8 mouse cellular contexts compared by ENCODE assay signal in the genomic region with DNA sequence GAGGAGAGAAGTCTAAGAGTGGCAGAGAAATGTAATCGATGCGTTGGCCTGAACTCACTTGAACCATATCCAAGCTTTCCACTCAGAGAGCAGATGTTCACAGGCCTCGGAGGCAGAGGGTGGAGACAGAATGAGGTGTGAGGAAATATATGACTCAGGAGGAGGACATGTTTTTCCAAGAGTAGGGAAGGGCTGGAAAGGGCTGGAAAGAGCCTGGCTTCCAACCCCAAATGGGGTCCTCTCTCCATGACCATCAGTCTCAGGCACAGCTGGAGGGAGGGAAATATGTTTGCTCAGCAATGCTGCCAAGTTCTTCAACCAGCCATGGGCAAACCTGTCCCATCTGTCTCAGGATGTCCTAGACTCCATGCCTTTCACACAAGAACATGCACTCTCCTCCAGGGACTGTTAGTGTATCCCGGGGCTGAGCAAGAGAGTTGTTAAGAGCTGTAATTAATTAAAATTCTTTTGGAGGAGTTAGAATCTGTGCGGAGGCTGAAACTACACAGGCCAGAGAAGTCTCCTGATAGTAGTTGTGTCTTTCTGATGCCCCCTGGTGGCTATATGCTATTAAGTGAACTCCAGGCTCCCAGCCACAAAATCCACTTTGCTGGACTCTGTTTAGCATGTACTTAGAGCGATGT. TPM values are rescaled to one million over a fixed set of nuclear protein-coding genes. Genes with fewer than 3 reads are reported as not detected.
DNase-seq lines count a peak whose midpoint lies in the region; ATAC-seq and TF ChIP-seq lines count a peak whose summit lies in the region.

No protein-coding gene starts in this region.

- no peaks in the 10 kb centered on the region for H3K27me3 ChIP-seq in forebrain, embryonic 15.5 days
- no peaks in the 10 kb centered on the region for H3K27me3 ChIP-seq in liver, embryonic 15.5 days
- H3K27me3 ChIP-seq in neural tube, embryonic 12.5 days (replicated peaks): no peaks in the 10 kb centered on the region

- intact Hi-C loops in heart, postnatal 25 days (cut with DNase I): loop anchor here (1.0 to 5.0 kb wide), 2 partner anchors 49 to 70 kb away; a partner anchor contains a TSS

- H3K4me2 ChIP-seq in forebrain, embryonic 15.5 days (replicated peaks): no peak overlapping the region
- H3K4me2 ChIP-seq in liver, embryonic 15.5 days: no peak overlapping the region
- no peak overlapping the region for H3K4me2 ChIP-seq in neural tube, embryonic 12.5 days (replicated peaks)

- no peaks in the 10 kb centered on the region for H3K36me3 ChIP-seq in ES-E14 (ENCODE audit: control insufficient read depth, insufficient read depth, low read length, poor library complexity, severe bottlenecking)
- no peaks in the 10 kb centered on the region for H3K36me3 ChIP-seq in forebrain, embryonic 15.5 days
- H3K36me3 ChIP-seq in liver, embryonic 15.5 days (replicated peaks): no peaks in the 10 kb centered on the region
- no peaks in the 10 kb centered on the region for H3K36me3 ChIP-seq in neural tube, embryonic 12.5 days

- DNase-seq in ES-E14 (ENCODE audit: low read depth, low spot score): peak; percentile 54
- peak; percentile 46 to 50 for DNase-seq in cerebellum, adult 18-20 months
- peak; percentile 23 for DNase-seq in heart, postnatal 25 days (ENCODE audit: low spot score)
- DNase-seq in kidney, postnatal 4 days: peak; percentile 58 to 74
- peak; percentile 59 for DNase-seq in testis, postnatal 10 days (ENCODE audit: low spot score)

- 27% methylated on average over 6 of the region's 6 CpGs for WGBS in forebrain, embryonic 15.5 days
- WGBS in liver, embryonic 15.5 days (ENCODE audit: insufficient replicate concordance): 46% methylated on average over 6 of the region's 6 CpGs
- 45% methylated on average over 6 of the region's 6 CpGs for WGBS in neural tube, embryonic 12.5 days

- H3K9ac ChIP-seq in ES-E14 (ENCODE audit: insufficient read depth, low read depth, low read length, poor library complexity, severe bottlenecking): no peak overlapping the region
- no peak overlapping the region for H3K9ac ChIP-seq in forebrain, embryonic 15.5 days (replicated peaks)
- no peak overlapping the region for H3K9ac ChIP-seq in liver, embryonic 15.5 days
- no peak overlapping the region for H3K9ac ChIP-seq in neural tube, embryonic 12.5 days

- no peak overlapping the region for H3K27ac ChIP-seq in ES-E14 (ENCODE audit: insufficient read depth, low read depth, low read length, poor library complexity, severe bottlenecking)
- H3K27ac ChIP-seq in forebrain, embryonic 15.5 days (replicated peaks): no peak overlapping the region
- no peak overlapping the region for H3K27ac ChIP-seq in liver, embryonic 15.5 days (replicated peaks)
- H3K27ac ChIP-seq in neural tube, embryonic 12.5 days: no peak overlapping the region

- H3K4me3 ChIP-seq in ES-E14 (ENCODE audit: insufficient read depth in 1 of 2, low read depth in 1 of 2, low read length in 2 of 2, poor library complexity in 1 of 2, severe bottlenecking in 1 of 2): no peak overlapping the region
- no peak overlapping the region for H3K4me3 ChIP-seq in forebrain, embryonic 15.5 days
- no peak overlapping the region for H3K4me3 ChIP-seq in liver, embryonic 15.5 days (replicated peaks)
- no peak overlapping the region for H3K4me3 ChIP-seq in neural tube, embryonic 12.5 days

- ATAC-seq in forebrain, embryonic 15.5 days (replicated peaks): peak; percentile 74
- ATAC-seq in liver, embryonic 15.5 days (ENCODE audit: insufficient read depth): peak; percentile 49; the same call in 1 of the 2 replicates
- ATAC-seq in neural tube, embryonic 12.5 days (ENCODE audit: low FRiP score, low read depth): peak; percentile 66; the same call in 1 of the 2 replicates

- in situ Hi-C loops in ES-E14 (cut with MboI; ENCODE audit: low sequenced_read_pairs in 2 of 2, unreplicated experiment in 2 of 2): no loop called here

- H3K4me1 ChIP-seq in ES-E14 (ENCODE audit: control insufficient read depth in 2 of 2, insufficient read depth in 2 of 2, low read length in 2 of 2, poor library complexity in 1 of 2): no peaks in the 10 kb centered on the region; a peak in 1 of 4 replicates
- H3K4me1 ChIP-seq in forebrain, embryonic 15.5 days: peaks cover 6% of the 10 kb centered on the region; the same call in 1 of the 2 replicates
- no peaks in the 10 kb centered on the region for H3K4me1 ChIP-seq in liver, embryonic 15.5 days (replicated peaks)
- no peaks in the 10 kb centered on the region for H3K4me1 ChIP-seq in neural tube, embryonic 12.5 days

- no peaks in the 10 kb centered on the region for H3K9me3 ChIP-seq in ES-E14 (ENCODE audit: control insufficient read depth, insufficient read depth, low read depth, low read length)
- no peaks in the 10 kb centered on the region for H3K9me3 ChIP-seq in forebrain, embryonic 15.5 days
- no peaks in the 10 kb centered on the region for H3K9me3 ChIP-seq in liver, embryonic 15.5 days (replicated peaks)
- no peaks in the 10 kb centered on the region for H3K9me3 ChIP-seq in neural tube, embryonic 12.5 days

TF ChIP-seq in ES-E14, 5 proteins besides CTCF, POLR2A, EP300 and RAD21:
- TF ChIP-seq MAFK (IDR thresholded peaks at IDR 0.05; ENCODE audit: insufficient read depth, low read depth, low read length) (no peak), ZNF384 (IDR thresholded peaks at IDR 0.05; ENCODE audit: low read depth, low read length) (no peak), ZC3H11A (IDR thresholded peaks at IDR 0.05; ENCODE audit: borderline replicate concordance, low read depth, low read length) (peak; percentile 38; the same call in 1 of the 2 replicates), HCFC1 (IDR thresholded peaks at IDR 0.05; ENCODE audit: borderline replicate concordance, insufficient read depth, low read length) (no peak), CHD2 (IDR thresholded peaks at IDR 0.05; ENCODE audit: low read depth, low read length) (no peak)

RNA-seq across cellular contexts. Expression of a gene that starts 31.4 kb away (rescaled TPM):
- not detected in 2 replicates for total RNA-seq in ES-E14 (2012; rRNA removed)
- not detected in 2 replicates for polyA plus RNA-seq in forebrain, embryonic 15.5 days (2015; fragmentation: Nextera tagmentation; extraction: Ambion mirVana)
- not detected for total RNA-seq in heart, postnatal 25 days (2021)
- 0.52 and 0.54 TPM in 2 replicates for polyA plus RNA-seq in liver, embryonic 15.5 days (2015; fragmentation: Nextera tagmentation; extraction: Ambion mirVana)
- 0.08 and 0.09 TPM in 2 replicates for polyA plus RNA-seq in neural tube, embryonic 12.5 days (2016; fragmentation: Nextera tagmentation; extraction: Ambion mirVana)

RNA-seq across cellular contexts. Expression of a gene that starts 48.7 kb away (rescaled TPM):
- 10.5 and 16.2 TPM in 2 replicates for total RNA-seq in ES-E14 (2012; rRNA removed)
- 38.6 and 43.3 TPM in 2 replicates for polyA plus RNA-seq in forebrain, embryonic 15.5 days (2015; fragmentation: Nextera tagmentation; extraction: Ambion mirVana)
- 1 to 10 TPM; 2.1 to 2.5 TPM for total RNA-seq in heart, postnatal 25 days (2021)
- polyA plus RNA-seq in liver, embryonic 15.5 days (2015; fragmentation: Nextera tagmentation; extraction: Ambion mirVana): 44.1 and 45.7 TPM in 2 replicates
- 83.7 and 83.9 TPM in 2 replicates for polyA plus RNA-seq in neural tube, embryonic 12.5 days (2016; fragmentation: Nextera tagmentation; extraction: Ambion mirVana)
